ENCODE assay signal across 9 mouse cellular contexts in the genomic region with DNA sequence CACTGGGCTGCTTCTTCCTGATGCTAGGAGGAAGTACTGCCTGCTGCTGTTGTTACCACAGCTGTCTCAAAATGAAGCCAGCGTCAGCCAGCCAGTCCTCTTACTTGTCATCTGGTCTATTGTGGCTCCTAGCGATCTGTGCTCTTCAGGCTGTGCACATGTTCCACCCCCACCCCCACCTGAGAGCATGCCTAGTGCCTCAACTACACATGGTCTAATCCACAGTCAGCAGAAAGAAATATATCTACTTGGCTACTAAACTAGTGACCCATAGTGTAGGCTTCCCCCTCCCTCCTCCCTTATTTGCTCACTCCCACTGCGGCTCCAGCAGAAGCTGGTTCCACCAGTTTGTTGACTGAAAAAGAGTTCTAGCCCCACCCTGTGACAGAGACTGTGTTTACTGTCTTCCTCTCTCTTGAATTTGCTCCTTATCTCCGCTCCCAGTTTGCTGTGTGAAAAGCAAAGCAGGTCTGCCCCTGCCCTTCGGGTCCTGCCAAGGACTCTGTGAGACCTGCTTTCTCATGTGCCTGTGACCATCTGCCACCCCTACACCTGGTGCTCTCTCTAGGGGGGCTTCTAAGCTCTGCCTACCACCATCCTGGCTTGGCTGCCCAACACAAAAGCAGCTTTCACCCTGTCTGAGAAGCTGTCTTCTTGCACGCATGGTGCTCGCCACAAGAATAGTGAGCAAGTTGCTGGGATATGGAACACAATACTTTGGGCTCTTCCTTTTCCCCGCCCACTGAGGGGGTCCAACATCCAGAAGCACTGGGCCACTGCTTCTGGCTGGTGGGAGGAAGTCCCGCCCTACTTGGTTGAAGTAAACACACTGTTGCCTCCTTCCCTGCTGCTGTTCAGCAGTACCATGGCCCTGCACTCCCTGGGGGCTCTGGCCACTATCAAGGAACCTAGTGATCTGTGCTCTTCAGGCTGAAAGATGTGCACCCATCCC. TPM values are rescaled to one million over a fixed set of nuclear protein-coding genes. Genes with fewer than 3 reads are reported as not detected.
DNase-seq lines count a peak whose midpoint lies in the region; ATAC-seq lines count a peak whose summit lies in the region.
"Had no signal": no experiment of that assay in that cellular context is flagged by ENCODE, and none has a peak within 500 bp of the region (broad histone marks: within the 10 kb centered on the region; RNA-seq: fewer than 3 reads in every experiment).

No protein-coding gene starts in this region.

- 0 out of 2 replicates have a peak, but pooled peaks have one; percentile 12 for ATAC-seq in lung, embryonic 16.5 days (ENCODE audit: low read depth)
- peak; percentile 81 for ATAC-seq in intestine, embryonic 16.5 days

- no peaks in the 10 kb centered on the region for H3K4me1 ChIP-seq in lung, embryonic 16.5 days (replicated peaks; ENCODE audit: control insufficient read depth, insufficient read depth, low read length)
- no peaks in the 10 kb centered on the region for H3K4me1 ChIP-seq in intestine, embryonic 16.5 days (ENCODE audit: control insufficient read depth, insufficient read depth, low read length)

- no peak overlapping the region for H3K27ac ChIP-seq in lung, embryonic 16.5 days (ENCODE audit: low read length)
- H3K27ac ChIP-seq in intestine, embryonic 16.5 days (ENCODE audit: low read length) = no peak overlapping the region

- no peaks in the 10 kb centered on the region for H3K27me3 ChIP-seq in lung, embryonic 16.5 days (ENCODE audit: control insufficient read depth, insufficient read depth, low read depth, low read length)
- no peaks in the 10 kb centered on the region for H3K27me3 ChIP-seq in intestine, embryonic 16.5 days (replicated peaks; ENCODE audit: control insufficient read depth, insufficient read depth, low read length)

- H3K9ac ChIP-seq in lung, embryonic 16.5 days (ENCODE audit: low read length) = no peak overlapping the region
- no peak overlapping the region for H3K9ac ChIP-seq in intestine, embryonic 16.5 days (ENCODE audit: low read depth, low read length)

- WGBS in lung, embryonic 16.5 days = 34% methylated on average over 9 of the region's 9 CpGs
- 39% methylated on average over 9 of the region's 9 CpGs for WGBS in intestine, embryonic 16.5 days

- H3K36me3 ChIP-seq in lung, embryonic 16.5 days (ENCODE audit: control insufficient read depth, insufficient read depth, low read length) = no peaks in the 10 kb centered on the region
- no peaks in the 10 kb centered on the region for H3K36me3 ChIP-seq in intestine, embryonic 16.5 days (ENCODE audit: control insufficient read depth, insufficient read depth, low read length)

- H3K9me3 ChIP-seq in lung, embryonic 16.5 days (ENCODE audit: control insufficient read depth, low read length) = no peaks in the 10 kb centered on the region
- no peaks in the 10 kb centered on the region for H3K9me3 ChIP-seq in intestine, embryonic 16.5 days (ENCODE audit: control insufficient read depth, low read length)

- peak overlapping the region; percentile 19 for H3K4me3 ChIP-seq in lung, embryonic 16.5 days (ENCODE audit: low read length)
- H3K4me3 ChIP-seq in intestine, embryonic 16.5 days (ENCODE audit: low read length) = peak overlapping the region; percentile 16

- DNase-seq in lung, adult 18-20 months = no peak
- DNase-seq in cerebellum, postnatal 36 days = peak; percentile 33 to 54
- DNase-seq in retina, postnatal 1 day = peak; percentile 4
- no peak for DNase-seq in adipocyte (ENCODE audit: low spot score)
- DNase-seq in urinary bladder, adult 2 months (ENCODE audit: low spot score) = no peak
- no peak for DNase-seq in gastrocnemius, postnatal 25 days

- H3K4me2 ChIP-seq in lung, embryonic 16.5 days (ENCODE audit: low read depth, low read length) = peak overlapping the region; percentile 40
- H3K4me2 ChIP-seq in intestine, embryonic 16.5 days (ENCODE audit: low read depth, low read length) = peak overlapping the region; percentile 42

RNA-seq across cellular contexts. Expression of a gene that starts 14.0 kb away (rescaled TPM):
- 0.14 and 0.16 TPM in 2 replicates for polyA plus RNA-seq in lung, embryonic 16.5 days (2015; fragmentation: Nextera tagmentation; extraction: Ambion mirVana)
- polyA plus RNA-seq in intestine, embryonic 16.5 days (2015; fragmentation: Nextera tagmentation; extraction: Ambion mirVana) = 0.60 and 0.61 TPM in 2 replicates
- polyA plus RNA-seq in urinary bladder, adult 2 months (2012; rRNA removed) = 0.31 and 0.34 TPM in 2 replicates
- total RNA-seq in gastrocnemius, postnatal 25 days (2021) = not detected
- total RNA-seq: neutrophil, adult 5-6 weeks had no signal

Comparison
In these comparisons a context has a peak if more than half of its experiments do, and no peak if none do; other contexts are left out.
1. DNase-seq: peak in cerebellum, postnatal 36 days (2 of 2) and retina, postnatal 1 day (single experiment); none in lung, adult 18-20 months (0 of 2), adipocyte (single experiment), urinary bladder, adult 2 months (single experiment) and gastrocnemius, postnatal 25 days (single experiment).